Mouse (Mus musculus) CH12.LX (cell line): ENCODE results near the gene Ctnnbip1. TPM values are rescaled to one million over a fixed set of nuclear protein-coding genes. Genes with fewer than 3 reads are reported as not detected.

Source experiments
- DNase-seq: peaks from one replicate; pipeline ENCODE4 v3.0.0-alpha.2; 2013; ENCODE audit errors: extremely low read depth
- H3K27ac ChIP-seq: 2 replicates; pipeline ENCODE4 v1.5.1; 2012; ENCODE audit warnings: low read depth, mild to moderate bottlenecking, control low read depth, moderate library complexity; ENCODE audit not compliant: insufficient read depth
- H3K27me3 ChIP-seq: replicated peaks from 2 replicates; pipeline ENCODE3; 2012; ENCODE audit warnings: inconsistent platforms
- H3K36me3 ChIP-seq, 2 experiments: replicated peaks in 1 of 2; 2 replicates each; pipeline versions ENCODE3 to v1.6.1; 2012; ENCODE audit warnings: inconsistent platforms in 1 of 2, low read length in 1 of 2, mild to moderate bottlenecking in 1 of 2, mixed read lengths in 1 of 2, moderate library complexity in 1 of 2; ENCODE audit not compliant: control insufficient read depth in 1 of 2, insufficient read depth in 1 of 2
- H3K4me1 ChIP-seq, 2 experiments: 2 replicates each; pipeline ENCODE4 v1.6.1; 2012; ENCODE audit warnings: inconsistent platforms in 1 of 2, moderate library complexity in 1 of 2; ENCODE audit not compliant: insufficient read depth in 2 of 2, control insufficient read depth in 1 of 2
- H3K4me2 ChIP-seq: 2 replicates; pipeline ENCODE4 v1.6.1; 2012; ENCODE audit warnings: low read depth, mild to moderate bottlenecking, control low read depth; ENCODE audit not compliant: poor library complexity, insufficient read depth, severe bottlenecking
- H3K4me3 ChIP-seq, 3 experiments: fragments of 150-350 bp in 1 of 3; sonication (generic) in 1 of 3; replicated peaks in 1 of 3; 2 replicates each; pipeline versions ENCODE3 to v1.5.1; 2011 to 2012; ENCODE audit warnings: low read depth in 2 of 3, low read length in 2 of 3, mild to moderate bottlenecking in 2 of 3, moderate library complexity in 2 of 3, control low read depth in 1 of 3, improper control_type of control experiment in 1 of 3, inconsistent platforms in 1 of 3, mixed read lengths in 1 of 3; ENCODE audit not compliant: poor library complexity in 1 of 3
- H3K79me2 ChIP-seq: replicated peaks from 2 replicates; pipeline ENCODE4 v1.6.1; 2012; ENCODE audit warnings: mild to moderate bottlenecking, moderate library complexity; ENCODE audit not compliant: control insufficient read depth, poor library complexity, insufficient read depth, severe bottlenecking; ENCODE audit errors: extremely low read depth
- H3K9ac ChIP-seq: 2 replicates; pipeline ENCODE4 v1.6.1; 2012; ENCODE audit warnings: low read depth, mild to moderate bottlenecking, control low read depth, moderate library complexity; ENCODE audit not compliant: insufficient read depth
- H3K9me3 ChIP-seq: replicated peaks from 2 replicates; pipeline ENCODE3; 2012; ENCODE audit warnings: low read length, inconsistent platforms, mixed read lengths
- BHLHE40 ChIP-seq: IDR thresholded peaks from 2 replicates; pipeline ENCODE4 v1.6.1; 2011; ENCODE audit warnings: mild to moderate bottlenecking, low read depth, low read length, improper control_type of control experiment
- CHD1 ChIP-seq: IDR thresholded peaks from 2 replicates; pipeline ENCODE4 v1.6.1; 2012; ENCODE audit warnings: low read depth, low read length, improper control_type of control experiment, inconsistent platforms
- CHD2 ChIP-seq: IDR thresholded peaks from 2 replicates; pipeline ENCODE4 v1.6.1; 2011; ENCODE audit warnings: low read length, improper control_type of control experiment
- CTCF ChIP-seq, 2 experiments: IDR thresholded peaks in 1 of 2; conservative IDR thresholded peaks in 1 of 2; 2 replicates each; pipeline ENCODE4 v1.5.1; 2011 to 2012; ENCODE audit warnings: low read depth in 2 of 2, low read length in 2 of 2, improper control_type of control experiment in 1 of 2, inconsistent platforms in 1 of 2, mild to moderate bottlenecking in 1 of 2, moderate library complexity in 1 of 2
- E2F4 ChIP-seq: IDR thresholded peaks from 2 replicates; pipeline ENCODE4 v1.6.1; 2011; ENCODE audit warnings: low read depth, low read length, improper control_type of control experiment; ENCODE audit not compliant: insufficient replicate concordance
- EP300 ChIP-seq: IDR thresholded peaks from 2 replicates; pipeline ENCODE4 v1.6.1; 2011; ENCODE audit warnings: low read length, improper control_type of control experiment
- ETS1 ChIP-seq: conservative IDR thresholded peaks from 2 replicates; pipeline ENCODE4 v1.6.1; 2012; ENCODE audit warnings: low read depth, mild to moderate bottlenecking, inconsistent platforms, low read length, improper control_type of control experiment, moderate library complexity
- GABPA ChIP-seq: IDR thresholded peaks from 2 replicates; pipeline ENCODE4 v1.6.1; 2012; ENCODE audit warnings: low read depth, low read length, improper control_type of control experiment, inconsistent platforms; ENCODE audit not compliant: insufficient replicate concordance
- IRF4 ChIP-seq: IDR thresholded peaks from 2 replicates; pipeline ENCODE4 v1.6.1; 2014; ENCODE audit warnings: low read depth, mild to moderate bottlenecking, inconsistent platforms, low read length, improper control_type of control experiment
- JUND ChIP-seq: conservative IDR thresholded peaks from 2 replicates; pipeline ENCODE4 v1.6.1; 2011; ENCODE audit warnings: low read depth, low read length, improper control_type of control experiment
- MAFK ChIP-seq: IDR thresholded peaks from 2 replicates; pipeline ENCODE4 v1.6.1; 2011; ENCODE audit warnings: low read length, improper control_type of control experiment; ENCODE audit not compliant: insufficient replicate concordance
- MAX ChIP-seq: IDR thresholded peaks from 2 replicates; pipeline ENCODE4 v1.6.1; 2011; ENCODE audit warnings: low read length, improper control_type of control experiment
- MAZ ChIP-seq: IDR thresholded peaks from 2 replicates; pipeline ENCODE4 v1.6.1; 2012; ENCODE audit warnings: low read depth, mild to moderate bottlenecking, inconsistent platforms, low read length, improper control_type of control experiment, moderate library complexity
- MXI1 ChIP-seq: IDR thresholded peaks from 2 replicates; pipeline ENCODE4 v1.6.1; 2011; ENCODE audit warnings: mild to moderate bottlenecking, low read depth, low read length, improper control_type of control experiment
- MYC ChIP-seq: IDR thresholded peaks from 2 replicates; pipeline ENCODE4 v1.6.1; 2011; ENCODE audit warnings: low read depth, mild to moderate bottlenecking, improper control_type of control experiment, low read length
- NRF1 ChIP-seq: IDR thresholded peaks from 2 replicates; pipeline ENCODE4 v1.6.1; 2014; ENCODE audit warnings: low read depth, mild to moderate bottlenecking, inconsistent platforms, low read length, improper control_type of control experiment, moderate library complexity
- POLR2A ChIP-seq: IDR thresholded peaks from 2 replicates; pipeline ENCODE4 v1.6.1; 2011; ENCODE audit warnings: low read depth, mild to moderate bottlenecking, improper control_type of control experiment, low read length
- RAD21 ChIP-seq: IDR thresholded peaks from 2 replicates; pipeline ENCODE4 v1.6.1; 2011; ENCODE audit warnings: low read depth, mild to moderate bottlenecking, low read length, improper control_type of control experiment, moderate library complexity
- RCOR1 ChIP-seq: conservative IDR thresholded peaks from 2 replicates; pipeline ENCODE4 v1.6.1; 2012; ENCODE audit warnings: low read depth, mild to moderate bottlenecking, inconsistent platforms, low read length, improper control_type of control experiment
- SIN3A ChIP-seq: IDR thresholded peaks from 2 replicates; pipeline ENCODE4 v1.6.1; 2012; ENCODE audit warnings: low read length, improper control_type of control experiment, inconsistent platforms
- SMC3 ChIP-seq: IDR thresholded peaks from 2 replicates; pipeline ENCODE4 v1.6.1; 2011; ENCODE audit warnings: low read depth, low read length, improper control_type of control experiment
- UBTF ChIP-seq: IDR thresholded peaks from 2 replicates; pipeline ENCODE4 v1.6.1; 2012; ENCODE audit warnings: low read depth, mild to moderate bottlenecking, inconsistent platforms, low read length, improper control_type of control experiment, moderate library complexity
- USF2 ChIP-seq: conservative IDR thresholded peaks from 2 replicates; pipeline ENCODE4 v1.6.1; 2011; ENCODE audit warnings: low read depth, low read length, improper control_type of control experiment
- ZMIZ1 ChIP-seq: IDR thresholded peaks from 2 replicates; pipeline ENCODE4 v1.6.1; 2012; ENCODE audit warnings: low read depth, mild to moderate bottlenecking, inconsistent platforms, low read length, improper control_type of control experiment
- ZNF384 ChIP-seq: IDR thresholded peaks from 2 replicates; pipeline ENCODE4 v1.6.1; 2012; ENCODE audit warnings: low read depth, low read length, improper control_type of control experiment, inconsistent platforms
- dilution Hi-C: fragments of 300-500 bp; cut with MboI; formaldehyde crosslinking; loops from 2 replicates; pipeline ENCODE4 v1.14.3; 2020; ENCODE audit warnings: low sequenced_read_pairs; ENCODE audit not compliant: extremely low pct_unique_long_range_greater_than_20kb, extremely low pct_ligation_motif_present
- in situ Hi-C: fragments of 300-500 bp; cut with MboI; formaldehyde crosslinking; loops from 3 replicates; pipeline ENCODE4 v1.14.3; 2019; ENCODE audit warnings: low sequenced_read_pairs, low pct_ligation_motif_present, low pct_unique_long_range_greater_than_20kb, mixed read lengths
- polyA plus RNA-seq: library from polyadenylated mRNA; unstranded; fragments of >175 nt; gene quantifications from 2 replicates; pipeline ENCODE4 v1.2.1, GENCODE M21; 2012; ENCODE audit warnings: low read depth; ENCODE audit not compliant: insufficient read length
- total RNA-seq, 2 experiments: library from RNA; depleted of rRNA; stranded (reverse); fragments of 300-350 nt in 1 of 2; fragments of >200 nt in 1 of 2; gene quantifications; 2 replicates each; pipeline ENCODE4 v1.2.3; 2012 to 2014

Gene Ctnnbip1
- total and polyA plus RNA-seq, 3 experiments: 4.5 to 5.9 (median 5.7) TPM

- H3K4me2 ChIP-seq: no peak overlapping the region
- in situ Hi-C loops (no loop called here), dilution Hi-C loops (no loop called here)
- no peaks in the 10 kb centered on the region for H3K27me3 ChIP-seq
- no peaks in the 10 kb centered on the region for H3K9me3 ChIP-seq
- DNase-seq: no peak
- no peak overlapping the region for H3K9ac ChIP-seq
- no peak overlapping the region for H3K4me3 ChIP-seq
- H3K4me1 ChIP-seq: no peaks in the 10 kb centered on the region
- H3K79me2 ChIP-seq: no peaks in the 10 kb centered on the region
- TF ChIP-seq MXI1: no peak
- TF ChIP-seq GABPA: no peak
- no peak for TF ChIP-seq ZNF384
- TF ChIP-seq CHD2: no peak
- no peak for TF ChIP-seq CHD1
- no peak for TF ChIP-seq MAX
- no peak for TF ChIP-seq E2F4
- TF ChIP-seq USF2: no peak
- no peak for TF ChIP-seq ETS1
- TF ChIP-seq SMC3: no peak
- no peak for TF ChIP-seq POLR2A
- no peak for TF ChIP-seq IRF4
- no peak for TF ChIP-seq SIN3A
- no peak for TF ChIP-seq EP300
- TF ChIP-seq ZMIZ1: no peak
- no peak for TF ChIP-seq CTCF (conservative IDR thresholded peaks at IDR 0.05 in 1 of 2, IDR thresholded peaks at IDR 0.05 in 1 of 2; ENCODE audit: low read depth in 2 of 2, low read length in 2 of 2)
- no peaks in the 10 kb centered on the region for H3K36me3 ChIP-seq
- H3K27ac ChIP-seq: no peak overlapping the region
These were observed 21.4 kb downstream of the Ctnnbip1 start for GRCm38 (mm10) chr4:149539441-149539840.

- H3K4me2 ChIP-seq: no peak overlapping the region
- no peak for DNase-seq
These were observed 23.9 kb downstream of the Ctnnbip1 start for GRCm38 (mm10) chr4:149541935-149542334.

More at GRCm38 (mm10) chr4:149541935-149542334, 23.9 kb downstream of the Ctnnbip1 start:
- dilution Hi-C loops (no loop called here), in situ Hi-C loops (no loop called here)
- Histone ChIP-seq H3K79me2 (no peaks in the 10 kb centered on the region), H3K9me3 (no peaks in the 10 kb centered on the region), H3K27ac (no peak overlapping the region), H3K4me1 (peaks cover 5 to 10% of the 10 kb centered on the region in 2 experiments; a peak in 3 of 4 replicates), H3K9ac (no peak overlapping the region), H3K4me3 (no peak overlapping the region), H3K36me3 (no peaks in the 10 kb centered on the region), H3K27me3 (no peaks in the 10 kb centered on the region)
- TF ChIP-seq MYC: no peak
- no peak for TF ChIP-seq ZMIZ1
- no peak for TF ChIP-seq POLR2A
- no peak for TF ChIP-seq UBTF
- no peak for TF ChIP-seq RAD21
- no peak for TF ChIP-seq EP300
- no peak for TF ChIP-seq MAFK
- no peak for TF ChIP-seq CTCF (conservative IDR thresholded peaks at IDR 0.05 in 1 of 2, IDR thresholded peaks at IDR 0.05 in 1 of 2; ENCODE audit: low read depth in 2 of 2, low read length in 2 of 2)
- TF ChIP-seq CHD1: no peak
- no peak for TF ChIP-seq RCOR1
- TF ChIP-seq MXI1: no peak
- TF ChIP-seq NRF1: no peak
- TF ChIP-seq MAZ: no peak
- TF ChIP-seq BHLHE40: no peak
- TF ChIP-seq MAX: no peak
- no peak for TF ChIP-seq CHD2
- TF ChIP-seq JUND: no peak
- TF ChIP-seq ZNF384: no peak
